Comparison of ENCODE assay signal across 8 mouse cellular contexts in the genomic region with DNA sequence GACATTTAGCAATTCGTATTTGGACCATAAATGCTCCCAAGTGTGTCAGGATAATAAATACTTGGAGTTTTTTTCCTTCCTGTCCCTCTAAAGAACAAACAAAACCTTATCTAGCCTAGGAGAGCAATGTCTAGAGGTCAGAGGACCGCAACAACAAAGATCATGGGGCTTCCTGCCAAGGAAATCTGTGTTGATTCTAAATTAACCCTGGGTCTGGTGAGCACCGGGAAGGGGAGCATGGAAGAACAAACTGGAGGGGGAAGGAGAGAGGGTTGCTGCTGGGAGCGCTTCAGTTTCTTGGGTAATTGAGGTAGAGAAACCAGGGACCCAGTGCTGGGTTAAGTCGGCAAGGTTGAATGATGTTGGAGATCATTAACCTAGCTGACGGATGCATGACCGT. TPM values are rescaled to one million over a fixed set of nuclear protein-coding genes. Genes with fewer than 3 reads are reported as not detected.
DNase-seq lines count a peak whose midpoint lies in the region; ATAC-seq and TF ChIP-seq lines count a peak whose summit lies in the region.

No protein-coding gene starts in this region.

- H3K9me3 ChIP-seq in forebrain, embryonic 15.5 days = no peaks in the 10 kb centered on the region
- H3K9me3 ChIP-seq in kidney, embryonic 15.5 days (replicated peaks) = no peaks in the 10 kb centered on the region

- H3K9ac ChIP-seq in forebrain, embryonic 15.5 days (replicated peaks) = 0 out of 2 replicates have a peak overlapping the region, but pooled peaks have one; percentile 67
- no peak overlapping the region for H3K9ac ChIP-seq in kidney, embryonic 15.5 days

- 15% methylated on average over 7 of the region's 7 CpGs for WGBS in forebrain, embryonic 15.5 days
- WGBS in kidney, embryonic 15.5 days = 9% methylated on average over 7 of the region's 7 CpGs

- H3K4me3 ChIP-seq in gastrocnemius, adult 2 months = peak overlapping the region; percentile 87
- peak overlapping the region; percentile 73 for H3K4me3 ChIP-seq in forebrain, embryonic 15.5 days
- H3K4me3 ChIP-seq in kidney, embryonic 15.5 days (replicated peaks) = peak overlapping the region; percentile 76

- no peak for TF ChIP-seq CTCF in gastrocnemius, adult 2 months (IDR thresholded peaks at IDR 0.05)

- H3K27ac ChIP-seq in gastrocnemius, adult 2 months = no peak overlapping the region; the same call in 1 of the 2 replicates
- H3K27ac ChIP-seq in forebrain, embryonic 15.5 days (replicated peaks) = no peak overlapping the region
- peak overlapping the region; percentile 89 for H3K27ac ChIP-seq in kidney, embryonic 15.5 days

- peaks cover 27% of the 10 kb centered on the region for H3K4me1 ChIP-seq in forebrain, embryonic 15.5 days
- peaks cover 37% of the 10 kb centered on the region for H3K4me1 ChIP-seq in kidney, embryonic 15.5 days

- ATAC-seq in forebrain, embryonic 15.5 days (replicated peaks) = peak; percentile 14; the same call in 1 of the 2 replicates
- ATAC-seq in kidney, embryonic 15.5 days (replicated peaks; ENCODE audit: low FRiP score) = peak; percentile 70

- no peaks in the 10 kb centered on the region for H3K36me3 ChIP-seq in forebrain, embryonic 15.5 days
- H3K36me3 ChIP-seq in kidney, embryonic 15.5 days = no peaks in the 10 kb centered on the region

- intact Hi-C loops in gastrocnemius, adult 2 months (cut with DNase I) = no loop called here
- intact Hi-C loops in left cerebral cortex, postnatal 14 days (cut with DNase I) = loop anchor here (5.0 kb wide), 1 partner anchor 56 kb away; no protein-coding TSS in a partner anchor

- DNase-seq in gastrocnemius, adult 2 months = no peak
- no peak for DNase-seq in gastrocnemius, adult 18-20 months (ENCODE audit: low spot score)
- peak; percentile 18 for DNase-seq in lung, postnatal 25 days (ENCODE audit: low spot score)
- no peak for DNase-seq in layer of hippocampus, postnatal 36 days
- no peak for DNase-seq in left cerebral cortex, postnatal 14 days (ENCODE audit: low spot score in 2 of 2)
- no peak for DNase-seq in left cerebral cortex, adult 18-20 months (ENCODE audit: low spot score in 2 of 2)

- peak overlapping the region; percentile 88 for H3K4me2 ChIP-seq in forebrain, embryonic 15.5 days (replicated peaks)
- peak overlapping the region; percentile 89 for H3K4me2 ChIP-seq in kidney, embryonic 15.5 days

- H3K27me3 ChIP-seq in forebrain, embryonic 15.5 days = no peaks in the 10 kb centered on the region
- H3K27me3 ChIP-seq in kidney, embryonic 15.5 days = no peaks in the 10 kb centered on the region

RNA-seq across cellular contexts. Expression of a gene that starts 0.5 kb away (rescaled TPM):
- 1 to 10 TPM; 1.5 to 1.7 TPM for total RNA-seq in gastrocnemius, adult 2 months (2021)
- 1 to 10 TPM; 1.6 to 2.0 TPM for total RNA-seq in gastrocnemius, adult 18-20 months (2021)
- polyA plus RNA-seq in forebrain, embryonic 15.5 days (2015; fragmentation: Nextera tagmentation; extraction: Ambion mirVana) = 2.0 and 2.8 TPM in 2 replicates
- 22.8 and 24.6 TPM in 2 replicates for polyA plus RNA-seq in kidney, embryonic 15.5 days (2015; fragmentation: Nextera tagmentation; extraction: Ambion mirVana)
- 1 to 10 TPM; 1.9 to 2.2 TPM for total RNA-seq in layer of hippocampus, postnatal 36 days (2021)
- total RNA-seq in left cerebral cortex, postnatal 14 days (2021) = 1 to 10 TPM; 1.0 to 1.7 TPM
- 1 to 10 TPM; 1.4 to 1.5 TPM for total RNA-seq in left cerebral cortex, adult 18-20 months (2021)

RNA-seq across cellular contexts. Expression of a gene that starts 27.0 kb away (rescaled TPM):
- not detected for total RNA-seq in gastrocnemius, adult 2 months (2021)
- total RNA-seq in gastrocnemius, adult 18-20 months (2021) = not detected
- 0.24 TPM in 1 of 2 replicates, not detected in the other for polyA plus RNA-seq in forebrain, embryonic 15.5 days (2015; fragmentation: Nextera tagmentation; extraction: Ambion mirVana)
- not detected in 2 replicates for polyA plus RNA-seq in kidney, embryonic 15.5 days (2015; fragmentation: Nextera tagmentation; extraction: Ambion mirVana)
- not detected for total RNA-seq in layer of hippocampus, postnatal 36 days (2021)
- total RNA-seq in left cerebral cortex, postnatal 14 days (2021) = not detected
- total RNA-seq in left cerebral cortex, adult 18-20 months (2021) = not detected

RNA-seq across cellular contexts. Expression of a gene that starts 31.2 kb away (rescaled TPM):
- total RNA-seq in gastrocnemius, adult 2 months (2021) = 1 to 10 TPM; 8.6 to 9.2 TPM
- total RNA-seq in gastrocnemius, adult 18-20 months (2021) = 10 to 100 TPM in 1 of 2 experiments, 1 to 10 TPM in 1; 7.1 to 10.8 TPM
- 60.4 and 62.3 TPM in 2 replicates for polyA plus RNA-seq in forebrain, embryonic 15.5 days (2015; fragmentation: Nextera tagmentation; extraction: Ambion mirVana)
- polyA plus RNA-seq in kidney, embryonic 15.5 days (2015; fragmentation: Nextera tagmentation; extraction: Ambion mirVana) = 40.6 and 43.3 TPM in 2 replicates
- total RNA-seq in layer of hippocampus, postnatal 36 days (2021) = 10 to 100 TPM; 40.8 to 44.0 TPM
- total RNA-seq in left cerebral cortex, postnatal 14 days (2021) = 10 to 100 TPM; 47.1 to 47.9 TPM
- 10 to 100 TPM; 31.3 to 34.5 TPM for total RNA-seq in left cerebral cortex, adult 18-20 months (2021)
